Mouse (Mus musculus): ENCODE results near the gene Hoxa11.

DNA sequence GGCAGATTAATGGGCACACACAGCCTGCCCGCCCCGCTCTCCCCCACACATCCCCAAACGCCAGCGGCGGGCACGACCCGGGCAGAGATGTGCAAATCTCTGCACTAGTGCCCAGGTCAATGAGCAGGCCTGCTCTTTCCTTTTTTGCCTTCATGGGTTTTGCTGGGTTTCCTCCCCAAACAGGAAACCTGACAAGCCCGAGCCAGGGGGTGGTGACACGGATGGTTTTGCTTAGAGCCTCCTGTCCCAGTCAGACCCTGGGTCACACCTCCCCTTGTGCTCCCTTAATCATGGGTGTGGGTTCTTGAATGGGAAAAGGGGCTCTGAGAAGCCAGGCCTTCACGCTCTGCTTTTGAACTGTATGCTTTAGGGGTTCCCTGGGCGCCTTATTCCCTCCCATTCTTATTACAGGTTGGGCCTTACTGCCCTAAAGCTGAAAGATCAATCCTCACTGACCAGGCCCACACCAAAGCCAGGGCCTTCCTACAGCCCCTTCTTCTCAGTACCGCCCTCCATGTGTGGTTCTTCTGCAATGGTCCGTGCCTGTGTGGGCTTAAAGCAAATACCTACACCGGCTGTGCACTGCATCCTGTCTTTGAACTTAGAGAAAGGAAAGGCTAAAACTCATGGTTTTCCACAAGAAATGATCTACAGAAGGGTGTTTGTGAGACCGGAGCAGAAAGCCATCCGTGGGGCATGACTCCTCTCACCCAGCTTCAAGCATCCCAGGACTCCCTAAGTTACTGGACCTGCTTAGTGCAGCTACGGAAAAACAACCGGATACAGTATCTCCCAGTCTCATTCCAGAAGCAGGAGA is 36.5 kb downstream of the Hoxa11 start:
- TF ChIP-seq CTCF (IDR thresholded peaks at IDR 0.05; ENCODE audit: extremely low read depth, insufficient read depth, insufficient read length, insufficient replicate concordance) (no peak), POLR2A (IDR thresholded peaks at IDR 0.05; ENCODE audit: low read depth, low read length) (no peak)
